In genomic region chr14:76421162-76421561, GRCm38 (mm10) we compare ENCODE assay signal across 8 mouse cellular contexts. TPM values are rescaled to one million over a fixed set of nuclear protein-coding genes. Genes with fewer than 3 reads are reported as not detected.
DNase-seq lines count a peak whose midpoint lies in the region; ATAC-seq and TF ChIP-seq lines count a peak whose summit lies in the region.
"Had no signal": no experiment of that assay in that cellular context is flagged by ENCODE, and none has a peak within 500 bp of the region (broad histone marks: within the 10 kb centered on the region; RNA-seq: fewer than 3 reads in every experiment).

No protein-coding gene starts in this region.

- peak overlapping the region; percentile 6; the same call in 1 of the 2 replicates for H3K4me3 ChIP-seq in cortical plate, adult 2 months (ENCODE audit: insufficient read depth, low read length)
- peak overlapping the region; percentile 47 for H3K4me3 ChIP-seq in embryonic facial prominence, embryonic 10.5 days
- peak overlapping the region; percentile 29 for H3K4me3 ChIP-seq in hindbrain, embryonic 12.5 days
- H3K4me3 ChIP-seq in midbrain, embryonic 13.5 days (replicated peaks) = peak overlapping the region; percentile 43

- no peak for DNase-seq in embryonic facial prominence, embryonic 10.5 days (ENCODE audit: low spot score)
- no peak for DNase-seq in cerebellum, adult 11-12 months
- DNase-seq in left cerebral cortex, adult 18-20 months (ENCODE audit: low spot score in 2 of 2) = no peak
- no peak for DNase-seq in layer of hippocampus, postnatal 14 days (ENCODE audit: low spot score in 2 of 2)

- no peak for TF ChIP-seq POLR2A in cortical plate, adult 2 months (IDR thresholded peaks at IDR 0.05; ENCODE audit: extremely low read depth, insufficient read depth, low read length)

- H3K36me3 ChIP-seq in embryonic facial prominence, embryonic 10.5 days (replicated peaks) = peaks cover 93% of the 10 kb centered on the region
- H3K36me3 ChIP-seq in hindbrain, embryonic 12.5 days = peaks cover 58% of the 10 kb centered on the region
- H3K36me3 ChIP-seq in midbrain, embryonic 13.5 days = peaks cover 59% of the 10 kb centered on the region

- H3K4me2 ChIP-seq in hindbrain, embryonic 12.5 days (replicated peaks) = peak overlapping the region; percentile 73
- H3K4me2 ChIP-seq in midbrain, embryonic 13.5 days (replicated peaks) = peak overlapping the region; percentile 71

- 90% methylated on average over 4 of the region's 4 CpGs for WGBS in embryonic facial prominence, embryonic 10.5 days
- 88% methylated on average over 4 of the region's 4 CpGs for WGBS in hindbrain, embryonic 12.5 days
- WGBS in midbrain, embryonic 13.5 days = 81% methylated on average over 4 of the region's 4 CpGs

- no peak overlapping the region for H3K27ac ChIP-seq in cortical plate, adult 2 months (ENCODE audit: insufficient read depth, low read length)
- H3K27ac ChIP-seq in embryonic facial prominence, embryonic 10.5 days (replicated peaks) = no peak overlapping the region
- no peak overlapping the region for H3K27ac ChIP-seq in hindbrain, embryonic 12.5 days
- no peak overlapping the region for H3K27ac ChIP-seq in midbrain, embryonic 13.5 days
- H3K27ac ChIP-seq: liver, embryonic 14.5 days had no signal

- no peaks in the 10 kb centered on the region for H3K27me3 ChIP-seq in embryonic facial prominence, embryonic 10.5 days (replicated peaks; ENCODE audit: low read depth, poor library complexity, severe bottlenecking)
- H3K27me3 ChIP-seq in hindbrain, embryonic 12.5 days = no peaks in the 10 kb centered on the region
- H3K27me3 ChIP-seq in midbrain, embryonic 13.5 days = no peaks in the 10 kb centered on the region

- TF ChIP-seq CTCF in cortical plate, adult 2 months (IDR thresholded peaks at IDR 0.05; ENCODE audit: extremely low read depth, insufficient read depth, low read length) = no peak

- H3K9me3 ChIP-seq in embryonic facial prominence, embryonic 10.5 days = no peaks in the 10 kb centered on the region; the same call in 1 of the 2 replicates
- 0 out of 2 replicates have a peak, but pooled peaks cover 9% of the 10 kb centered on the region for H3K9me3 ChIP-seq in hindbrain, embryonic 12.5 days (replicated peaks)
- no peaks in the 10 kb centered on the region; the same call in 1 of the 2 replicates for H3K9me3 ChIP-seq in midbrain, embryonic 13.5 days

- ATAC-seq in hindbrain, embryonic 12.5 days (ENCODE audit: low FRiP score) = no peak
- ATAC-seq in midbrain, embryonic 13.5 days = no peak

- H3K9ac ChIP-seq in hindbrain, embryonic 12.5 days = no peak overlapping the region
- H3K9ac ChIP-seq in midbrain, embryonic 13.5 days (replicated peaks) = 0 out of 2 replicates have a peak overlapping the region, but pooled peaks have one; percentile 49
- H3K9ac ChIP-seq: liver, embryonic 14.5 days had no signal

- H3K4me1 ChIP-seq in cortical plate, adult 2 months (ENCODE audit: control insufficient read depth, insufficient read depth, low read length) = peaks cover 17% of the 10 kb centered on the region
- peaks cover 47% of the 10 kb centered on the region for H3K4me1 ChIP-seq in embryonic facial prominence, embryonic 10.5 days
- peaks cover 74% of the 10 kb centered on the region for H3K4me1 ChIP-seq in hindbrain, embryonic 12.5 days
- H3K4me1 ChIP-seq in midbrain, embryonic 13.5 days (replicated peaks) = peaks cover 91% of the 10 kb centered on the region

RNA-seq across cellular contexts. Expression of gene Tsc22d1, which starts 6.4 kb away (rescaled TPM):
- polyA plus RNA-seq in cortical plate, adult 2 months (2012; rRNA removed) = 463 and 478 TPM in 2 replicates
- 300 and 325 TPM in 2 replicates for polyA plus RNA-seq in embryonic facial prominence, embryonic 10.5 days (2016; fragmentation: Nextera tagmentation; extraction: Ambion mirVana)
- polyA plus RNA-seq in hindbrain, embryonic 12.5 days (2016; fragmentation: Nextera tagmentation; extraction: Ambion mirVana) = 458 and 517 TPM in 2 replicates
- 644 and 657 TPM in 2 replicates for polyA plus RNA-seq in midbrain, embryonic 13.5 days (2015; fragmentation: Nextera tagmentation; extraction: Ambion mirVana)
- 100 to 1,000 TPM; 555 to 587 TPM for total RNA-seq in left cerebral cortex, adult 18-20 months (2021)
- 100 to 1,000 TPM; 567 to 576 TPM for total RNA-seq in layer of hippocampus, postnatal 14 days (2021)
